Mouse (Mus musculus) bone marrow macrophage, adult 2 months (primary cell): ENCODE results near the gene Eno3.
A peak's percentile ranks its signal among the peaks of the same experiment; 100 is the strongest.

Experiments
- CTCF ChIP-seq: IDR thresholded peaks from 2 replicates; pipeline ENCODE4 v1.5.1; 2012; ENCODE audit warnings: low read depth, mild to moderate bottlenecking, low read length, moderate library complexity
- POLR2A ChIP-seq: IDR thresholded peaks from 2 replicates; pipeline ENCODE4 v1.6.1; 2012; ENCODE audit warnings: mild to moderate bottlenecking, low read depth, low read length, borderline replicate concordance

GRCm38 (mm10) chr11:70669582-70670345 lies 12.8 kb downstream of the Eno3 start:
- TF ChIP-seq POLR2A (no peak), CTCF (peak; percentile 30; the same call in 1 of the 2 replicates)
